Mouse (Mus musculus): ENCODE results near the gene Hist1h4n.

GRCm38 (mm10) chr13:21783255-21783617 is 48.8 kb downstream of the Hist1h4n start, which contains the start of gene Hist1h3i:
- no peak for TF ChIP-seq ZC3H11A (IDR thresholded peaks at IDR 0.05; ENCODE audit: borderline replicate concordance, low read depth, low read length)
- TF ChIP-seq HCFC1 (IDR thresholded peaks at IDR 0.05; ENCODE audit: borderline replicate concordance, insufficient read depth, low read length) = no peak
